Mouse (Mus musculus): ENCODE measurements around the gene Usp11. TPM values are rescaled to one million over a fixed set of nuclear protein-coding genes. Genes with fewer than 3 reads are reported as not detected.
"Not testable (repeated sequence)": the region's sequence is repeated elsewhere in the genome, so short reads cannot be mapped to it uniquely, and the experiment has no call there.

The Usp11 gene
- total RNA-seq (2014; fragmentation: Nextera tagmentation) (32.0 and 35.7 TPM in 2 replicates), total RNA-seq (2017) (24.4 and 26.5 TPM in 2 replicates)

GRCm38 (mm10) chrX:20703741-20704290 is at the start of gene Usp11:
Gene Usp11 (plus strand): TSS chrX:20703906.
- ATAC-seq (replicated peaks; ENCODE audit: low FRiP score, low TSS enrichment, poor library complexity, severe bottlenecking): peak; percentile 42

- no peak for ATAC-seq (replicated peaks; ENCODE audit: low FRiP score, low TSS enrichment, poor library complexity, severe bottlenecking)
Observed at GRCm38 (mm10) chrX:20657593-20657992, 46.1 kb upstream of the Usp11 start.

GRCm38 (mm10) chrX:20658026-20658652 is 45.6 kb upstream of the Usp11 start, which contains the start of gene Uba1:
Gene Uba1 (plus strand): TSS chrX:20658326.
- peak; percentile 85 for ATAC-seq (replicated peaks; ENCODE audit: low FRiP score, low TSS enrichment, poor library complexity, severe bottlenecking)

GRCm38 (mm10) chrX:20658891-20659406 is 44.8 kb upstream of the Usp11 start:
- ATAC-seq (replicated peaks; ENCODE audit: low FRiP score, low TSS enrichment, poor library complexity, severe bottlenecking): peak; percentile 24; the same call in 1 of the 2 replicates

GRCm38 (mm10) chrX:20662317-20662715 is 41.4 kb upstream of the Usp11 start:
- ATAC-seq (replicated peaks; ENCODE audit: low FRiP score, low TSS enrichment, poor library complexity, severe bottlenecking): no peak

GRCm38 (mm10) chrX:20662716-20663443 is 40.8 kb upstream of the Usp11 start:
- ATAC-seq (replicated peaks; ENCODE audit: low FRiP score, low TSS enrichment, poor library complexity, severe bottlenecking): peak; percentile 77

- 0 out of 2 replicates have a peak, but pooled peaks have one; percentile 0 for ATAC-seq (replicated peaks; ENCODE audit: low FRiP score, low TSS enrichment, poor library complexity, severe bottlenecking)
Observed at GRCm38 (mm10) chrX:20663444-20663790, 40.3 kb upstream of the Usp11 start.

- peak; percentile 88 for ATAC-seq (replicated peaks; ENCODE audit: low FRiP score, low TSS enrichment, poor library complexity, severe bottlenecking)
Observed at GRCm38 (mm10) chrX:20687519-20688067, 16.1 kb upstream of the Usp11 start, which contains the start of gene Cdk16. Gene Cdk16 (plus strand): TSS chrX:20687954.

GRCm38 (mm10) chrX:20688068-20688547 is 15.6 kb upstream of the Usp11 start:
- ATAC-seq (replicated peaks; ENCODE audit: low FRiP score, low TSS enrichment, poor library complexity, severe bottlenecking): peak; percentile 72

- no peak for ATAC-seq (replicated peaks; ENCODE audit: low FRiP score, low TSS enrichment, poor library complexity, severe bottlenecking)
Observed at GRCm38 (mm10) chrX:20688615-20689014, 15.1 kb upstream of the Usp11 start.

GRCm38 (mm10) chrX:20691566-20691965 is 12.1 kb upstream of the Usp11 start:
- no peak for ATAC-seq (replicated peaks; ENCODE audit: low FRiP score, low TSS enrichment, poor library complexity, severe bottlenecking)

- ATAC-seq (replicated peaks; ENCODE audit: low FRiP score, low TSS enrichment, poor library complexity, severe bottlenecking): no peak
Observed at GRCm38 (mm10) chrX:20692616-20693015, 11.1 kb upstream of the Usp11 start.

GRCm38 (mm10) chrX:20695842-20696241 is 7.9 kb upstream of the Usp11 start:
- ATAC-seq (replicated peaks; ENCODE audit: low FRiP score, low TSS enrichment, poor library complexity, severe bottlenecking): no peak

GRCm38 (mm10) chrX:20704295-20705082 is 783 bp downstream of the Usp11 start:
- ATAC-seq (replicated peaks; ENCODE audit: low FRiP score, low TSS enrichment, poor library complexity, severe bottlenecking): peak; percentile 93

GRCm38 (mm10) chrX:20705083-20705402 is 1.3 kb downstream of the Usp11 start:
- ATAC-seq (replicated peaks; ENCODE audit: low FRiP score, low TSS enrichment, poor library complexity, severe bottlenecking): no peak

GRCm38 (mm10) chrX:20728681-20729080 is 25.0 kb downstream of the Usp11 start:
- ATAC-seq (replicated peaks; ENCODE audit: low FRiP score, low TSS enrichment, poor library complexity, severe bottlenecking): no peak

- ATAC-seq (replicated peaks; ENCODE audit: low FRiP score, low TSS enrichment, poor library complexity, severe bottlenecking): not testable (repeated sequence)
Observed at GRCm38 (mm10) chrX:20730048-20730447, 26.3 kb downstream of the Usp11 start.

GRCm38 (mm10) chrX:20736479-20736878 is 32.8 kb downstream of the Usp11 start:
- ATAC-seq (replicated peaks; ENCODE audit: low FRiP score, low TSS enrichment, poor library complexity, severe bottlenecking): no peak

- ATAC-seq (replicated peaks; ENCODE audit: low FRiP score, low TSS enrichment, poor library complexity, severe bottlenecking): no peak
Observed at GRCm38 (mm10) chrX:20748829-20749228, 45.1 kb downstream of the Usp11 start.

Data from megakaryocyte-erythroid progenitor cell, adult 5-6 weeks (primary cell).